Mouse (Mus musculus) heart, adult 18-20 months (tissue): ENCODE measurements around the gene Calcoco2. TPM values are rescaled to one million over a fixed set of nuclear protein-coding genes. Genes with fewer than 3 reads are reported as not detected.
A peak's percentile ranks its signal among the peaks of the same experiment; 100 is the strongest.

Experiments used
- DNase-seq, 2 experiments: peaks; one replicate each; pipeline ENCODE4 v3.0.0; 2021 to 2022; ENCODE audit warnings: mixed read lengths in 1 of 2
- total RNA-seq, 2 experiments: library from RNA; stranded (reverse); gene quantifications; 2 replicates each; pipeline ENCODE4 v1.2.3; 2021

Gene Calcoco2
- total RNA-seq, 2 experiments from 2014 or later, result not detected

- no peak for DNase-seq
Measured at GRCm38 (mm10) chr11:96080736-96081135, 31.0 kb downstream of the Calcoco2 start.

GRCm38 (mm10) chr11:96076221-96077105 is 35.3 kb downstream of the Calcoco2 start:
- no peak for DNase-seq

- peak; percentile 99 to 100 for DNase-seq
Measured at GRCm38 (mm10) chr11:96075509-96076220, 36.1 kb downstream of the Calcoco2 start, which contains the start of gene Atp5g1. TSS of gene Atp5g1 (minus strand) at chr11:96075670.

- DNase-seq, result no peak
Measured at GRCm38 (mm10) chr11:96075177-96075508, 36.6 kb downstream of the Calcoco2 start.

- DNase-seq, result peak in 1 of 2 experiments; percentile 17
Measured at GRCm38 (mm10) chr11:96074351-96075176, 37.2 kb downstream of the Calcoco2 start.

- peak in 1 of 2 experiments; percentile 24 for DNase-seq
Measured at GRCm38 (mm10) chr11:96073295-96073993, 38.3 kb downstream of the Calcoco2 start.

GRCm38 (mm10) chr11:96071013-96071412 is 40.8 kb downstream of the Calcoco2 start:
- DNase-seq, result no peak

GRCm38 (mm10) chr11:96070353-96070752 is 41.4 kb downstream of the Calcoco2 start:
- DNase-seq, result no peak

GRCm38 (mm10) chr11:96068231-96068630 is 43.5 kb downstream of the Calcoco2 start:
- peak; percentile 46 to 58 for DNase-seq

- peak; percentile 98 for DNase-seq
Measured at GRCm38 (mm10) chr11:96065215-96065911, 46.4 kb downstream of the Calcoco2 start, which contains the start of gene Ube2z. TSS of gene Ube2z (minus strand) at chr11:96065388.

GRCm38 (mm10) chr11:96064521-96065214 is 47.1 kb downstream of the Calcoco2 start:
- peak in 1 of 2 experiments; percentile 36 for DNase-seq

- DNase-seq, result no peak
Measured at GRCm38 (mm10) chr11:96058309-96058708, 53.5 kb downstream of the Calcoco2 start.

GRCm38 (mm10) chr11:96050854-96051253 is 60.9 kb downstream of the Calcoco2 start:
- no peak for DNase-seq

- DNase-seq, result no peak
Measured at GRCm38 (mm10) chr11:96049939-96050338, 61.8 kb downstream of the Calcoco2 start.

Other genes starting within 250 kb of the Calcoco2 start
- not detected for gene B4galnt2, start 197.1 kb downstream of the Calcoco2 start, total RNA-seq
- under 1 TPM; 0.05 to 0.35 TPM for gene Igf2bp1, start 106.0 kb downstream of the Calcoco2 start, total RNA-seq
- gene Gip, start 87.4 kb downstream of the Calcoco2 start, total RNA-seq, result not detected
- gene Snf8, start 77.1 kb downstream of the Calcoco2 start, total RNA-seq, result 10 to 100 TPM; 43.6 to 44.9 TPM
- gene Ube2z, start 46.6 kb downstream of the Calcoco2 start, total RNA-seq, result 10 to 100 TPM; 32.0 to 32.3 TPM
- 1,000 to 10,000 TPM; 3,280 to 3,727 TPM for gene Atp5g1, start 36.3 kb downstream of the Calcoco2 start, total RNA-seq
- not detected for gene Ttll6, start 21.8 kb upstream of the Calcoco2 start, total RNA-seq
- gene Hoxb13, start 82.4 kb upstream of the Calcoco2 start, total RNA-seq, result not detected
- gene Hoxb9, start 159.5 kb upstream of the Calcoco2 start, total RNA-seq, result not detected
- not detected for gene Hoxb8, start 169.9 kb upstream of the Calcoco2 start, total RNA-seq
- not detected for gene Hoxb7, start 174.7 kb upstream of the Calcoco2 start, total RNA-seq
- not detected for gene Hoxb6, start 180.5 kb upstream of the Calcoco2 start, total RNA-seq
- under 1 TPM; 0.12 to 0.21 TPM for gene Hoxb5, start 191.4 kb upstream of the Calcoco2 start, total RNA-seq
- under 1 TPM; 0.62 to 0.64 TPM for gene Hoxb4, start 206.3 kb upstream of the Calcoco2 start, total RNA-seq
- gene Hoxb3, start 211.4 kb upstream of the Calcoco2 start, total RNA-seq, result under 1 TPM; 0.12 to 0.57 TPM
- under 1 TPM; 0.46 to 0.62 TPM for gene Hoxb2, start 238.6 kb upstream of the Calcoco2 start, total RNA-seq